Mouse (Mus musculus): ENCODE results near the gene Ajap1. TPM values are rescaled to one million over a fixed set of nuclear protein-coding genes. Genes with fewer than 3 reads are reported as not detected.

Ajap1 gene
- total RNA-seq, 2 experiments from 2014 or later, result 0.12 to 0.51 TPM

GRCm38 (mm10) chr4:153357539-153358242 lies 124.9 kb downstream of the Ajap1 start:
- peak in 1 of 2 experiments; percentile 39 for DNase-seq

GRCm38 (mm10) chr4:153356236-153356635 lies 126.4 kb downstream of the Ajap1 start:
- DNase-seq, result no peak

GRCm38 (mm10) chr4:153344999-153345398 lies 137.6 kb downstream of the Ajap1 start:
- no peak for DNase-seq

GRCm38 (mm10) chr4:153340887-153341286 lies 141.7 kb downstream of the Ajap1 start:
- no peak for DNase-seq

- DNase-seq, result no peak
These were observed 147.3 kb downstream of the Ajap1 start for GRCm38 (mm10) chr4:153335301-153335799.

GRCm38 (mm10) chr4:153327809-153328208 lies 154.8 kb downstream of the Ajap1 start:
- no peak for DNase-seq

All from heart, adult 18-20 months (tissue).